Mouse (Mus musculus) frontal cortex, adult 2 months (tissue): ENCODE measurements around the gene Olfml2a. TPM values are rescaled to one million over a fixed set of nuclear protein-coding genes. Genes with fewer than 3 reads are reported as not detected.

Source experiments
- DNase-seq, 2 experiments: peaks; one replicate each; pipeline ENCODE4 v3.0.0; 2022; ENCODE audit warnings: low spot score in 1 of 2; ENCODE audit errors: extremely low spot score in 1 of 2
- polyA plus RNA-seq: library from polyadenylated mRNA; depleted of rRNA; stranded (reverse); fragments of >200 nt; gene quantifications from 2 replicates; pipeline ENCODE4 v1.2.3, GENCODE M21; 2012

Olfml2a gene
- polyA plus RNA-seq, 1 experiment, result 3.3 TPM

DNA sequence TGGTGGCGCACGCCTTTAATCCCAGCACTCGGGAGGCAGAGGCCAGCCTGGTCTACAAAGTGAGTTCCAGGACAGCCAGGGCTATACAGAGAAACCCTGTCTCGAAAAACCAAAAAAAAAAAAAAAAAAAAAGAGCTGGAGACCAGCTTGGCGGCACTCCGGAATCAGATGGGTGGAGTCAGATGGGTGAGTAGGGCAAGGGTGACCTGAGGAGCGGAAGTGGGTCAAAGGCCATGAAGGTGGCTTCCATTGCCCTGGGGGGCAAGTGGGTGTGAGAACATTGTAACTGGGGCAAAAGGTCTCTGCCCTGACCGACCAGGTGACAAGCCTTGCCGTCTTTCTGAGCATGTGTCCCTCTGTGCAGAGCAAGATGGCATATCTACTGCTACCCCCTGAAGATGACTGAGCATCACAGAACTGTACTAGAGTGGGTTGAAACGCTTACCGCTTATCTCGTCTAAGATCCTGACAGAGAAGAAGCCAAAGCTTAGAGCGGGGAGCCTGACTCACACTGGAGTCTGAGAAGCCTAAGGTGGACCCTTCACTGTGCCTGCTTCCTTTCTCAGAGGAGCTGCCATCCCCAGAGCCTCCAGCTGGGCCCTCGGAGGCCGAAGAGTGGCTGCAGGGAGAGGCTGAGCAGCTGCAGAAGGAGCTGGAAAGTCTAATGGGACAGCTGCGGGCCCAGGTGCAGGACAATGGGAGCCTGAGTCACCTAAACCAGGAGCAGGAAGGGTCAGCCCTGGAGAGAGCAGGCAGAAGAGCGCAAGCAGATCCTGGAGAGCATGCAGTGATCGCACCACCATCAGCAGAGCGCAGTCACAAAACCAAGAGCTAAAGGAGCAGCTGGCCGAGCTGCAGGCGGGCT, 44.4 kb downstream of the Olfml2a start:
- no peak for DNase-seq

DNA sequence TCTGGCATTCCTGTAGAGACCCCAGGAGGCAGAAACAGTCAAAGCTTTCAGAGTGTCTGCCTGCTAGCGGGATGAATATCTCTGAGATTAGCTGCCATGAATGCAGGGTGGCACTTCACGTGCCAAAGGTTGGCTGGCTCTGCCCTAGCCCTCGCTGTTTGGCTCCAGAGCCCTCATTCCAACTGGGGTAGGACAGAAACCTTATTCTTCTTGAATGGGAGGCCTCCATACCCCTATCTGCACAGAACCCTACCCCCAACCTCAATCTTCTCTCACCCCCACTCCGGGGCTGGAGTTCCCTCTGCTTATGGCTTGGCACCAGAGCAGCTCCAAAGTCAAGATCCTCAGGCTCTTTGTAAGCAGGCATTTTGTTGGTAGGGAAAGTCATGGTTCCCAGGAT, 46.1 kb downstream of the Olfml2a start:
- no peak for DNase-seq

DNA sequence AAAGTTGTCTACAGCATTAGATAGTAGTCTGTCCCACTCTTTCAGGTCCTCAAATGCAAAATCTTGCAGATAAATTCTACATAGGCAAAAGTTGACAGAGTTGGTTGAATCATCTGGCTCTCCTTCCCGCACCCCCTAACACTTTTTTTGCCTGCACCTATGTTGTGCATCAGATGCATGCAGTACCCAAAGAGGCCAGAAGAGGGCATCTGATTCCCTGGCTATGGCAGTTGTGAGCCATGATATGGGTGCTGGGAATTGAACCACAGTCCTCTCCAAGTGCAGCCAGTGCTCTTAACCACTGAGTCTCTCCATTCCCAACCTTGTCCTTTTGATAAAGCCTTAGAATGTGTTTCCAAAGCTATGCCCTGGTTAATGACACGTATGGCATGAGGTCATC, 51.7 kb downstream of the Olfml2a start:
- no peak for DNase-seq

DNA sequence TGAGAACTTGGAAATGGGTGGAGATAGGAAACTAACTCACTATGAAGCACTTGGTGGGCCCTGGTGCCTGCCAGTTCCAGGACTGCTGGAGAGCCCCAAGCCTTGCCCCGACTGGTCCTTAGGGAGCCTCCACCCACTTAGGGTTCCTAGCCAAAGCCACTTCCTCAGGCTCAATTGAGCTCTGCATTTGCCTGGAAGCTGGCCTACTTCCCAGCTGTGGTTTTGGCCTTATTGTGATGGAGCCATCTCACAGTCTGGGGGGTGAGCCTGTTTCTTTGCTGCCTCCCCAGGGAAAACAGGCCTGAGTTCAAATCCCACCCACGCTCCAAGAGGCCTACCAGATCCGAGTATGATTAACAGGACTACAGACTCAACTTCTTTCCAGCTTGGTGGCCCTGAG, 54.8 kb downstream of the Olfml2a start:
- DNase-seq, result no peak

DNA sequence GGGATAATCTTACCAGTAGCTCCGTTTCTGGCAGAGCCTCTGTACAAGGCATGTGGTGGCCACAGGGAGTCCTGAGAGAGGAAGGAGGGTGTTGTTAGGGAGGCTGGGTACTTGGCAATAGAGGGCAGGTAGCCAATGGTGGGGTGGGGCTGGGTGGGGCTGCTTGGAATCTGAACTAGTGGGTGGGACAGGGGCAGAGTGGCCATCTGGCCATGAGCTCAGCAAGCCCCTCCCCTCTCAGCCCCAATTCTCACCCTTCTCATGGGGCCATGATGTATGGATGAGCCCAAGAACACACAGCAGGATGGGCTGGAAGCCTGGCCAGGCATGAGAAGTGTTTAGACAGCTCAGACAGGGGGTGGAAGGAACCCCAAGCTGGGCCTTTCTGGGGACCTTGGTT, 55.6 kb downstream of the Olfml2a start:
- no peak for DNase-seq

DNA sequence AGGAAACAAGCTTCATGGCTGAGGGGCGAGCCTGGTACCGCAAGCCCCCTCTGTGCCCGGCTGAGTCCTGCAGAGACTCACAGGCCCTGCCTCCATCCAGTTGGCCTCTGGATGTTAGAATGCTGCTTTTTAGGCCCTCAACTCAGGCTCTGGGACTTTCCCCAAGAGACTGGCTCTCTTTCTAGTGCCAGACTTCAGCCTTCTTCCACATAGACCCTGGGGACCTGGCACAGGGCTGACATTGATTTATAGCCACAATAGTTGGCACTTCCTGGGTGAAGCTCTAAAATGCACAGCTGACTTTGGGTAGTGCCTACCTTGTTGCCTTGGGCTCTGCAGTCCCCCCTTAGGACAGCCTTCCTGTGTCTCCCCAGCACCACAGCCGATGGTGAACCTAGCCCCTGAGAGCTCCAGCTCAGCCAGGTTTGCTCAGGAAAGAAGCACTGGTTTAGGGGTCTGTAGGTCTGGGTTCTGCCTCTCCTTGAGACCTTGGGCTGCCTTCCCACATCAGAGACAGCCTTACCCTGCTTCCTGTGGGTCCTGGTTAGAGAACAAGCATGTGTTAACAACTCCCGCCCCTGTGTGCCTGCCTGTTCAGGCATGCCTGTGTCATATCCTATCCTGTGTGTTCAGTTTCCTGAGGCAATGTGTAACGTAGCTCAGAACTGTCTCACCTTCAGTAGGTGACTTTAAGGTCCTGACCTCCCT, 56.2 kb downstream of the Olfml2a start:
- DNase-seq, result no peak

DNA sequence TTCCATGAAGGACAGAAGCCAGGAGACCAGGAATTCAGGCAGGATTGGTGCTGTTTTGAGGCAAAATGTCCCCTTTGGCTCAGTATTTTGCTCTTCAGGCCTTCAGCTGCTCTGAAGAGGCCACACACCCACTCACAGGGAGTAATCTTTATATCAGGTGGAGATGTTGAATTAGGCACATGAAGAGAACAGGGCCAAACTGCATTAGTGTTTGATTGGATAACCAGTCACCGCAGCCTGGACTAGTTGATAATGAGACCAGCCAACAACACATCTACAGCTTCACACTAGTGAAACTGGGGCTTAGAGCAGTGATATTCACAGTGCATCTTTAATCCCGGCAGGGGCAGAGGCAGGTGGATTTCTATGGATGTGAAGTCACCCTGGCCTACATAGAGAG, 57.2 kb downstream of the Olfml2a start:
- no peak for DNase-seq

DNA sequence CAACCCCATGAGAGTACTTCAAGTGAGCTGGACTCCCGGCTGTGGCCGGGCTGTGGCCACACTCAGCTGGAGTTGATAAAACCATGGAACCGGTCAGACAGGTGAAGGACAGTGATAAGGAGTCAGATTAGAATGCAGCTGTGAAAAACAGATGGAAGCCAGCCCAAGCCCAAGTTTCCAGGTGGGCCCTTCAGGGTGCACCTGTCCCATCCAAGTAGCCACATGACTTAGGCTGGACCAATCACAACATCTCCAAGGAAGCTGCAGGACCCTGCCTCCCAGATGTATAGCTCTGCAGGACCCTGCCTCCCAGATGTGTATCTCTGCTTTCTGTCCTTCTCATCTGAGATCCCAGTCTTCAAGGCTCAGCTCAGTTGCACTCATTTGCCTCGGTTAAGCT, 60.2 kb downstream of the Olfml2a start:
- no peak for DNase-seq

DNA sequence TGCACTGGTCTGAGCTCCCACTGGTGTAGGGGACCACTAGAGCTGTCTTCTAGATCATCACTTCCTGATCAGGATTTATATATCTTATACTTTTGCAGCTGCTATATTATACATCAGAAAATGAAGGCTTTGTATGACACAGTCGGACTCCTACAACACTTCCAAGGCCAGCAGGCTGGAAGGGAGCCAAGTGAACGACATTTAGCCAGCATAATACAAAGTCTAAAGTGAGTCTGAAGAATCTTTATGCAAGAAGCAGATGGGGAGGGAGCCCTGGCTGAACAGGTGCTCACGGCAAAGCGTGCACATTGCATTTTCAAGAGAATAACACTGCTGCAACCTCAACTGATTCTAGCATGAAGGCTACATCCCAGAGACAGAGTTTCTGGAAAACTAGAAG, 60.7 kb downstream of the Olfml2a start:
- peak in 1 of 2 experiments; percentile 45 for DNase-seq

DNA sequence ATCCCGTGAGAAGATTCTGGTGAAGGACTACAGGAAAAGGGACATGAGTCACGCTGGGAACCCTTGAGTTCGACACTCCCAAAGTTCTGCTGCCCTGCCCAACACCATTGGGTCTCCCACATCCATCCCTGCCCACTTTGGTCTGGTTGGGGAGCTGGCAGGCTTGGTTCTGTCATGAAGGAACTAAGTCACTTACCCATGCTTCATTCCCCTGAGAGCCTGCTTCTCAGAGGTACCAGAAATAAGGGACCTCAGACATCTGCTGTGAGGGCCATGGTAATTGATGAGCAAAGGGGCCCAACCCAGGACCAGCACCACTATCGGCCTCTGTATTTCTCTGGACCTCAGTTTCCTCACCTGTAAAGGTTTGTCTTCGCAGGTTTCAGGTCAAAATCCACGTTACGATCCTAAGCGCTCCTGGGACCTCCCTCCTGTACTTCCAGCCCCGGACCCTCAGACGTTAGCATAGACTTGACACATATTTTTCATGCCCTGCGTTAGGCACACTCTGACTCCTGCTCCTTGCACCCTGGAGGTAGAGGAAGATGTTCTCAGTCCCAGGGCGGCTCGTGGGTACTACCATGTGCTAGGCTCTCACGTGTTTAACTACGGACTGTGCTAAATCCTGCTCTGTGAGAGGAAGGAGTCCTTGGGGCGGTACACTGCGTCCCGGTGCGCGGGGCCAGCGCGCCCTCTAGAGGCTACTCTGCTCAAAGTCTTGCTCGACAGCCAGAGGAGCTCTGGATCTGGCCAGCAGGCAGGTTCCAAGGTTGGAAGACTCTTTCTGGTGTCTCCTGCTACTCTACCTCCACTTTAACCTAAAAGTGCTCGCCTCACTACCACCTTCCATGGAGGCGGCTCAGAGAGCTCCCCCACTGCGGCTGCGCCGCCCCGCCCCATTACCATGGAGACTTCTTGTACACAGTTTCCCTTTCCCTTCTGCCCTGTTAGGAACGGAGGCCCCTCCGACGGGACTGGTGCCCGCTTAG, 65.9 kb downstream of the Olfml2a start, which contains the start of gene Wdr38:
Wdr38 (plus strand) TSS at position 91 of the 989 bp plus-strand sequence.
- peak; percentile 86 to 95 for DNase-seq

DNA sequence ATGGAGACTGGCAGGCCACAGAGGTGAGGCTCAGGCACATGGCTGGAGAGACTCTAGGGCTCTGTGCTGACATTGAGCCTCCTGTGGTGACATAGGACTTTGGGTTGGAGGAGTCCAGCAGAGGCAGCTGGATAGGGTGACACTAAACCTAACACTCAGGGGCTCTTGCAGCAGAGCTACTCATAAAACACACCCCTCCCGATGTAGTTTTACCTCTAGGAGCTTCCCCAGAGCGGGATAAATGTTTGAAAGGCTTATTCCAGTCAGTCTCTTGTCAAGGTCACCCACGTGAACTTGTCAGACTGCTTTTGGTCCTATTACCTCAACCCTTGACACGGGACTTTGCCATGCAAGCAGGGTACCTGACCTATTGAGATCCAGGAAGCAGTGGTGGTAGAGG, 67.6 kb downstream of the Olfml2a start:
- no peak for DNase-seq

DNA sequence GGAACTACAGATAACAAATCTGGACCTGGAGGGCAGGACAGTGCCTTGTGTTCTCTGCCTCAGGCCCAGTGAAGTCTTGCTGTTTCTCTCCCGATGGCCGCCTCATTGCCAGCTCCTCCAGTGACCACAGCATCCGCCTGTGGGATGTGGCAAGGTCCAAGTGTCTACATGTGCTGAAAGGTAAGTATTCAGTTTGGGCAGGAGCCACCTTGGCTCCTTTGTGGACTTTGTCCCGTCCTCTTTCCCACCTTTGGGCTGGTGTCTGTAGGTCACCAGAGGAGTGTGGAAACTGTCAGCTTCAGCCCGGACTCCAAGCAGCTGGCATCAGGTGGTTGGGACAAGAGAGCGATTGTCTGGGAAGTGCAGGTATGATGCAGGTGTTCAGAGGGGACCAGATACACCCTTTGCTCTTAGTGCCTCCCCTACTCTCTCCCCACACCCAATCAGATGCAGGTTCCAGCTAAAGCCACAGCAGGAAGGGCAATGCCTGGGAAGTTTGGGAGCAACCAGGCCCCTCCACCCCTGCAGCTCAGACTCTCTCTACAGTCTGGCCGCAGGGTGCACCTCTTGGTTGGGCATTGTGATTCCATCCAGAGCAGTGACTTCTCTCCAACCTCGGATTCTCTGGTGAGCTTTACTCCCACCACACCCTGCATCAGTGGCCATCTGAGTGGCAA, 68.3 kb downstream of the Olfml2a start:
- DNase-seq, result no peak

DNA sequence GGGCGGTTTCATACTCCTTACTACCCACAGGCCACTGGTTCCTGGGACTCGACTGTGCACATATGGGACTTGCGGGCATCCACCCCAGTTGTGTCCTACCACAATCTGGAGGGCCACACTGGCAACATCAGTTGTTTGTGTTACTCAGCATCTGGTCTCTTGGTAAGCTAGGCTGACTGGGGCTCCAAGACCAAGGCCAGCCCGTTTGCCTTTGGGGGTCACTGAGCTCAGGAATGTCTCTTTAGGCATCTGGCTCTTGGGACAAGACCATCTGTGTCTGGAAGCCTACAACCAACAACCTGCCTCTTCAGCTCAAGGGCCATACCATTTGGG, 68.8 kb downstream of the Olfml2a start:
- DNase-seq, result no peak

DNA sequence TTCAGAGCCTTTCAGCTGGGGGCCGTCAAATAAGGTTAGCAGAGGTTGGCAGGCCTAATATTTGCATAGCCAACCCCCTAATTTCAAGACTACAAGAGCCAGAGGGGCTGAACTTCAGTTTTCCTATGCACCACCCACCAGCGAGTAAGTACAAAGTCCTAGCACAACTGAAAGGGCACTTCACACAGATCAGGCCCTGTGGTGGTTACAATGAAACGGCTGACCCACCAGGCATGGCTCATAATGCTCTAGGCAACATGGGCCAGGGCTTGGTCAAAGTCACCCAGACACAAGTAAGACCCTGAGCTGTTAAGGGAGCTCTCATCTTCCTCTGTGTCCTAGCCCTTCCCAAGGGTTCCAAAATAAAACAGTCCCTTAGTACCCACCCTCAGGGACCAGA, 70.1 kb downstream of the Olfml2a start:
- DNase-seq, result no peak

DNA sequence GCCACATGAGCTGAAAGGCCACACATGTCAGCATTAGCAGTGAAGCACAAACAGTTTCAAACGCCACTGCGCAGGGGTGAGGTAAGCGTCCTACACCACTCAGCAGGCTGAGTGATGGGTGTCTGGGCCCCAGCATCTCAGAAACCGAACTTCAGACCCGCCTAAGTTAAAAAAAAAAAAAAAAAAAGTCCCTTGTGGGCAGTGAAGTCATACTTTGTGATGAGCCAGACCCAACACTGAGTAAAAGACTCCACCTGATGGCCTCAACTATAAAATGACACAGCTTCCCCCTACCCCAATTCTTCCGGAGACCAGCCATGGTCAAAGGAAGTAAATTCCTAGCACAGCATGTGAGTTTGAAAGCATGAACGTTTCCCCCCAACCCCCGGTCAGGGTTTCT, 71.3 kb downstream of the Olfml2a start:
- DNase-seq, result no peak

DNA sequence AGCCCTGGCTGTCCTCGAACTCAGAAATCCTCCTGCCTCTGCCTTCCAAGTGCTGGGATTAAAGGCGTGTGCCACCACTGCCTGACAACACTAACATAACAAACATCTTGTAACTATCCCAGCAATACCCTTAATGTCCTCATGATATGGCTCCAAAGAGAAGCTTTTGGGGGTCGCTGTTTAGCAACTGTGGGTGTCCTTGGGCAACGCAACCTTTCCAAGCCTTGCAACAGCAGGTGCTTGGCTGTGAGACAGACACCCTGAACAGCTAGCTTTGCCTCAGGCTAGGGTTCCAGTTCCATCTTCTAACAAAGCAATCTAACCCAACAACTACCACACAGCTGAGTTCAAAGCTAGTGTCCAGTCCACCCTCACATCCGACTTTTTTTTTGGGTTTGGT, 71.7 kb downstream of the Olfml2a start:
- DNase-seq, result no peak

DNA sequence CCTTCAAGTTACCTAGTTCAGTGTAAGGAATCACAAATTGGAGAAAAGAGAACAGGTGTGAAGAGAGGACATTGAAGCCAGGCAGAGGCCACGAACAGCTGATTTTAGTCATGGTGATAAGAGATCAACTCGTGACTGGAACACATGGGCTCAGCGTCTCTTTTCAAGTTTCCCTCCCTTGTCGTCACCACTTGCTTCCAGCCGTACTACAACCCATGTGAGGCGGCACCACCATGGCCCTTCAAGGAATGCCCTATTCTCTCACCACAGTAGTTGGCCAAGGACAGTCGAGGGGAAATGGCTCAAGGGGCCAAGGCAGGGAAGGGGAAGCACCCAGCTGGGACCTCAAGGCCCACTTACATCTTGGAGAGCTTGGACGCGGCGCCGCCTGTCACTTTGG, 72.6 kb downstream of the Olfml2a start:
- no peak for DNase-seq

DNA sequence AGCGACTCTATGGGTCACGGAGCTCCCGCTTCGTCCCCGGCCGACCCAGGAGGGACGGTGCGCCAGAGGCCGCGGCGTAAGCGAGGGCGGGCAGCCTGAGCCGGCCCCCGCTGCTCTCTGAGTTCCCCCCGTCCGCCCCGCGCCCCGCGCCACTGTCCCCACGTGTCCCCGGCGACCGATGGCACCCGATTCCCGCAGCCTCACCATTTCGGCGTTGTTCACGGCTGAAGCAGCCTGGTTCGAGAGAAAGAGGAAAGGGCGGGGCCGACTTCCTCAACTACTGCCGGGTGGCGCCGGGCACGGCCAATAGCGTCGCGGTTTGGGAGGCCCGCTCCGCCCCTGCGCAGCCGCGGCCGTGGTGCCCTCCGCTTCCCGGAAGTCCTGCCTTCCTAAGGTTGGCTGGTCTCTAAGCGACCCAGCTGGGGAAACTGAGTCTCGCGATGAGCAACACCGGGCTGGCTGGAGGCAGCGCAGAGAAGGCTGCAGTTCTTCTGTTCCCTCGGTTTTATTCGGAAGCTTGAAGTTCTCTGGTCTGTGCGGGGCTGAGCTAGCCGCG, 73.2 kb downstream of the Olfml2a start, which contains the start of gene Arpc5l:
Arpc5l (plus strand) TSS at position 469 of the 556 bp plus-strand sequence.
- DNase-seq, result peak; percentile 84 to 94

DNA sequence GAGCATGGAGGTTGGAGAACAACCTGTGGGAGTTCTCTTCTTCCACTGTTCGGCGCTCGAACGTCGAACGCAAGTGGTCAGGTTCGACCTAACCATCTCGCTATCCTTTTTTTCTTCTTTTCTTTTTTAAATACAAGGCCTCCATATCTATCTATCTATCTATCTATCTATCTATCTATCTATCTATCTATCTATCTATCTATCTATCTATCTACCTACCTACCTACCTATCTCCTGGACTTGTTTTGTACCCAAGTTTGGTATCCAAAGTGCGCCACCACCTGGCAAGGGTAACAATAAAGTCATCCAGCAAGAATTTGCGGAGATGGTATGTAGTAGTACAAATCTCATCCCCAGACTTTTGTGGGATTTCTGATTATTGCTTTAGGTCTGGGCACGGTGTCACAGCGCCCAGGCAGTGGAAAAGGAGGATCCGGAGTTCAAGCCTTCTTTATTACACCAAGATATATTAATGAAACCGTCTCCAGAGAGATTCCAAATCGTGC, 73.8 kb downstream of the Olfml2a start, which contains the start of gene Rpl35:
Rpl35 (minus strand) TSS at position 51 of the 506 bp plus-strand sequence.
- peak in 1 of 2 experiments; percentile 56 for DNase-seq
